Mouse (Mus musculus): ENCODE results near the gene C1qtnf1. TPM values are rescaled to one million over a fixed set of nuclear protein-coding genes. Genes with fewer than 3 reads are reported as not detected.
"Not testable (repeated sequence)": the region's sequence is repeated elsewhere in the genome, so short reads cannot be mapped to it uniquely, and the experiment has no call there.

C1qtnf1 gene
- 10 to 100 TPM; 33.7 to 39.7 TPM for total RNA-seq (2021)
- long read RNA-seq, experiment 1, transcript C1qtnf1-201 (4 exons, 2,532 nt): major isoform, 6 of 22 reads
- long read RNA-seq, experiment 1, partial matches to known transcripts: 0 of 22 reads
- long read RNA-seq, experiment 1, other reads (novel, unspliced or antisense): 13 of 22 reads
- long read RNA-seq, experiment 2, transcript C1qtnf1-201 (4 exons, 2,532 nt): major isoform, 5 of 15 reads
- long read RNA-seq, experiment 2, transcript C1qtnf1-202 (4 exons, 2,512 nt): major isoform, 5 of 15 reads
- long read RNA-seq, experiment 2, partial matches to known transcripts: 0 of 15 reads
- long read RNA-seq, experiment 2, other reads (novel, unspliced or antisense): 5 of 15 reads

DNA sequence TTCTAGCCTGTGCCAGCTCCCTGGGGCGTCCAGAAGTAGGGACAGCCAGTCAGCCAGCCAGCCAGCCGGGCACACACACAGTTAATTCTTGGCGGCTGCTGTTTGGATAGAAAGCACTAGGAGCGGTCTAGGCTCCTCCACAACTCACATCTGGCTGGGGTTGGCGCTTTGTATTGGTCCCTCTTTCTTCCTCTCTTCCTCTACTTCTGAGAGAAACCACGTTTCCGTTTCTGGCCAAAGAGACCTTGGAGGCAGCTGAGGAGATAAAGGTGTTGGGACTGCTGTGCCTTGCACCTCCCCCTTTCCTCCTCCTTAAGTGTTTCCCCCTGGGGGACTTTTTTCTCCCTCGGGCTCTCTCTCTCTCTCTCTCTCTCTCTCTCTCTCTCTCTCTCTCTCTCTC lies at the start of gene C1qtnf1:
TSS of gene C1qtnf1 (plus strand) at position 218 of the 400 bp plus-strand sequence.
- intact Hi-C loops (cut with DNase I): no loop called here
- DNase-seq: peak; percentile 46 to 54

- no peak for DNase-seq
Observed at GRCm38 (mm10) chr11:118378656-118379055, 49.3 kb upstream of the C1qtnf1 start.

DNA sequence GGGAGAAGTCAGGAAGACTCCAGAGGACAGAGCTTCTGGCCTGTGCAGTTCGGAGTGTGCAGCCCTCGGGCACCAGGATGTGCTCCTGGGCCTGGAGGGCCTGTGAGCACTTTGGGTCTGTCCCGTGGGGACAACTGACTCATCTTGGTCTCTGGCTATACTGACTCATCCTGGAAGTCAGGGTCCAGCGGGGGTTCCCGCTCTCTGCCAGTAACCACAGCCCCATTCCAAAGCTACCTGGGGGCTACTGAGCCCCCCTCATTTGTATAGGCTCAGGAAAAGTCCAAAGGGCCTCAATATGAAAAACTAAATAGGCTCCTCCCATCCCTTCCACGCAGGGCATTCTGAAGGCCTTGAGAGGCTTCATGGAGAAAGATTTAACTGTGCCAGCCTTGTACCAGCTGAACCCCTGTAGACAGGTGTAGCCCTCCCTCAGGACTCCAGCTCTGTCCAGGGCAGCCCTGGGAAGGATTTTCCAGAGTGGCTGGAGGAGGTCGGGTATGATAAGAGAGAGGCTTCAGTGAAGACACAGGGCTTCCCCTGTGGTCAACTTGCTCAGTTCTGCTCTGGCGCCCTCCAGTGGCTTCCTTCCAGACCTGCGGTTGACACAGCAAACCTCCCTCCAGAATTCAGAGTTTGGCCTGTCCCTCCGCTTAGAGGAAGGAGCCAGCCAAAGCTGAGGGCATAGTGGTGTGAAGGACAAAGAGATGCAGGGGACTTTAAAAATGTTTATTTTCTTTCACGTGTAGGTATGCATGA lies 48.6 kb upstream of the C1qtnf1 start:
- intact Hi-C loops (cut with DNase I): loop anchor here (1.0 to 5.0 kb wide), 2 partner anchors 62 to 297 kb away; no protein-coding TSS in a partner anchor
- DNase-seq: peak; percentile 91 to 94

More at GRCm38 (mm10) chr11:118378656-118379055, 49.3 kb upstream of the C1qtnf1 start:
- intact Hi-C loops (cut with DNase I): loop anchor here (1.0 to 5.0 kb wide), 2 partner anchors 61 to 296 kb away; no protein-coding TSS in a partner anchor

DNA sequence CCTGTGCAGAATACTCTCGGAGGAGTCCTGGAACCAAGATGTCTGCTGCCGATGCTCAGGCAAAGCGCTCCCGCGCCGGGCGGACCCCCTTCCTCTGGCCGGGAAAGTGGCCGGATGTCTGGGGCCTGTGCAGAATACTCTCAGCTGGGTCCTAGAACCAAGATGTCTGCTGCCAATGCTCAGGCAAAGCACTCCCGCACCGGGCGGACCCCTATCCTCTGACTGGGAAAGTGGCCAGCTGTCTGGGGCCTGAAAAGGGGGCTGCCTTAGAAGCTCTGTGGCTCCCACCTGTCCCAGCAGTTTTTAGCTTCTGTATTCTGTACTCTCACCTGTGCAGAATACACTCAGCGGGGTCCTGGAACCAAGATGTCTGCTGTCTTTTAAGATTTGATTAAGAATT lies 40.2 kb upstream of the C1qtnf1 start:
- not testable (repeated sequence) for DNase-seq

GRCm38 (mm10) chr11:118393991-118394390 lies 34.0 kb upstream of the C1qtnf1 start:
- intact Hi-C loops (cut with DNase I): no loop called here
- DNase-seq: no peak

More for the DNA sequence above, 40.2 kb upstream of the C1qtnf1 start:
- intact Hi-C loops (cut with DNase I): not testable (repeated sequence)

- intact Hi-C loops (cut with DNase I): no loop called here
- DNase-seq: peak in 1 of 2 experiments; percentile 0
Observed at GRCm38 (mm10) chr11:118394538-118394937, 33.5 kb upstream of the C1qtnf1 start.

GRCm38 (mm10) chr11:118397806-118398530 lies 30.0 kb upstream of the C1qtnf1 start:
- intact Hi-C loops (cut with DNase I): no loop called here
- peak in 1 of 2 experiments; percentile 1 for DNase-seq

DNA sequence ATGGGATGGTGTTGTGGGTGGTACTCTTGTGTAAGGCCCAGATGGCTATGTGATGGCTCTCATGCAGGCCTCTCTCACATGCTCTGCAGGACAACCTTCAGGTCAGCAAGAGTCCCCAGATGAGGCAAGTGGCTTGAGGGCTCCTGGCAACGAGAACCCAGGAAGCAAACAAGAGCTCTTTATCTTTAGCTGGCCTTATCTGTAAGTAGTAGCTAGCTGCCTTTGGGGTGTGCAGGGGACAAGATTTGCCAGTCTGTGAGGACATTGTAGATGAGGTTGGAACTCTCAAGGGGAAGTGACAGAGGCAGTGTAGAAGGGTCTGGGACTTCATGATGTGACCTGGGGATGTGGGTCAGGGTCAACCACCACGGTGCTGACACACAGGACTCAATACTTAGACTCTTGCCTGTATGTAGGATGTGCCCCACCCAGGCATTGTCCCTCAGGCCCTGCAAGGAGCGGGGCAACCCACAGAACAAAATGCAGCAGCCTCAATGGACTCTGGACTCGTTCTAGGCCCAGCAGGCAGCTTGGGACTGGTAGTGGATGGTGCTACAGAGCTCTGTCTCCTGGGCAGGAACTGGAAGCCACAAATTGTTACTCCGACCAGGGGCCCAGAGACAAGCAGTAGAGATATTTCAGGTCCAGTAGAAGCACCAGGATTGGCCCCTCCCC lies 28.0 kb upstream of the C1qtnf1 start:
- peak in 1 of 2 experiments; percentile 10 for DNase-seq
- intact Hi-C loops (cut with DNase I): loop anchor here (10.0 kb wide), 1 partner anchor 315 kb away; no protein-coding TSS in a partner anchor

- intact Hi-C loops (cut with DNase I): loop anchor here (10.0 kb wide), 1 partner anchor 316 kb away; no protein-coding TSS in a partner anchor
Observed at GRCm38 (mm10) chr11:118400566-118400936, 27.5 kb upstream of the C1qtnf1 start.

GRCm38 (mm10) chr11:118401195-118401594 lies 26.8 kb upstream of the C1qtnf1 start:
- intact Hi-C loops (cut with DNase I): loop anchor here (10.0 kb wide), 1 partner anchor 316 kb away; no protein-coding TSS in a partner anchor
- DNase-seq: no peak

More at GRCm38 (mm10) chr11:118400566-118400936, 27.5 kb upstream of the C1qtnf1 start:
- DNase-seq: peak in 1 of 2 experiments; percentile 57

DNA sequence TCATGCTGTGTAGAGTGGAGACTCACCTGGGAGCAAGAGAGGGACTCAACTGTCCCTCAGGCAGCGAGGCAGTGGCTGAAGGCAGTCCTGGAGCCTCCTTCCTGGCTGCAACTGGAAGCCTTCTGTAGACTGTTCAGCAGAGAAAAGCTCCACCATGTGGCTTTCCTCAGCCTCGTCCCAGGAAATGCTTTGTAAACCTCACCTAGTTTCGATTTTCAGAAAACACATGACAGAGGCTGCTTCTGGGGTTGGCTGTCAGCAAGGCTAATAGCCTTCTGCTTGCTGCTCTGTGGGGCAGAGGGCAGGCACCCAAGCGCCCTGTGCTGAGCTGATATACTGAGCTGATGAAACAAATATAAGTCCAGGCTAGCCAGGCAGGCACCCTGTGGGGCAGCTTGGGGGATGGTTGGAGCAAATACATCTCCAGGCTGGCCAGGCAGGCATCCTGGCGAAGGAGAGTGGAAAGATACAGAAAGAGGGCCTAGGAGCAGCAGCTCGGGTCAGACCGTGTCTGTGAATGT lies 26.2 kb upstream of the C1qtnf1 start, which contains the start of gene Lgals3bp:
TSS of gene Lgals3bp (minus strand) at position 333 of the 521 bp plus-strand sequence.
- DNase-seq: peak; percentile 50 to 70
- intact Hi-C loops (cut with DNase I): loop anchor here (10.0 kb wide), 1 partner anchor 317 kb away; no protein-coding TSS in a partner anchor

DNA sequence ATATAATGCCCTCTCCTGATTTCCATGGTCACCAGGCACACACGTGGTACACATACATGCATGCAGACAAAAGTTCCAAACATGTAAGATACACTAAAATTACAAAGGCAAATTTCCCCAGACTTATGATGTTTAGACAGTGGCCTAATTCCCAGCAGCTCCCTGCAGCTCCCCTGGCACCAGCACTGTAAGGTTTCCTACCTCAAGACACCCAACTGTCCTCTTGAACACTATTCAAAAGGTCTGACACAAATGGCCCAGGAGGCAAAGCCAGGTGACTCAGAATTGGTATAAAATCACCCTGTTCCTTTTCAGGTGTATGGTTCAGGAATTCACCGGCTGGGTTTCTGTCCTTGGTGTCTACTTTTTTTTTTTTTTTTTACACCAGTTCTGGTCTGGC lies 24.8 kb upstream of the C1qtnf1 start:
- intact Hi-C loops (cut with DNase I): loop anchor here (10.0 kb wide), 1 partner anchor 318 kb away; no protein-coding TSS in a partner anchor
- peak in 1 of 2 experiments; percentile 1 for DNase-seq

GRCm38 (mm10) chr11:118403951-118404899 lies 23.8 kb upstream of the C1qtnf1 start:
- intact Hi-C loops (cut with DNase I): loop anchor here (10.0 kb wide), 1 partner anchor 319 kb away; no protein-coding TSS in a partner anchor
- no peak for DNase-seq

GRCm38 (mm10) chr11:118405311-118405710 lies 22.7 kb upstream of the C1qtnf1 start:
- intact Hi-C loops (cut with DNase I): loop anchor here (10.0 kb wide), 1 partner anchor 321 kb away; no protein-coding TSS in a partner anchor
- peak in 1 of 2 experiments; percentile 0 for DNase-seq

DNA sequence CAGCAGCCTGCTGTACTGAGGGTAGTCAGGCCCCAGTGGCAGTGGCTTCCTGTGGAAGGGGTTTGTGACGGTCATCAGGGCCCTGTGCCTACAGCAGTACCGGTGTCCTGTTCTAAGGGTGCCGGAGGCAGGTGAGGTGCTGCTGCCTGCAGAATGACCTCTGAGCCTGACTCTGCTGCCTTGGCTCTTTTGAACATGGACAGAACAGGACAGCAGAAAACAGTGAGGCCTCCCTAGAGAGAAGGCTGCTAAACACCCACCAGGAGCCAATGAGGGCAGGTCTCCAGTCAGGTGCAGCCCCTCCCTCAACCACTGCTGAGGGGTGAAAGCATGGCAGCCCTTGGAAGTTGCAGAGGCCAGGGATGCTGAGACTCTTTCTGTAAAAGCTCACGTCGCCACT lies 21.5 kb upstream of the C1qtnf1 start:
- peak in 1 of 2 experiments; percentile 1 for DNase-seq

GRCm38 (mm10) chr11:118407318-118407910 lies 20.6 kb upstream of the C1qtnf1 start:
- intact Hi-C loops (cut with DNase I): loop anchor here (10.0 kb wide), 1 partner anchor 323 kb away; no protein-coding TSS in a partner anchor
- peak; percentile 64 to 75 for DNase-seq

More for the DNA sequence above, 21.5 kb upstream of the C1qtnf1 start:
- intact Hi-C loops (cut with DNase I): loop anchor here (10.0 kb wide), 1 partner anchor 322 kb away; no protein-coding TSS in a partner anchor

Measured in heart, postnatal 14 days (tissue).